Mouse (Mus musculus) hindbrain, embryonic 10.5 days (tissue): ENCODE results near the gene Cnbp. TPM values are rescaled to one million over a fixed set of nuclear protein-coding genes. Genes with fewer than 3 reads are reported as not detected.

ENCODE experiments used
- DNase-seq: peaks from one replicate; pipeline ENCODE4 v3.0.0-alpha.2; 2017; ENCODE audit warnings: low spot score
- H3K27ac ChIP-seq: fragments of 300-500 bp; sonication (generic); 2 replicates; pipeline ENCODE4 v1.5.1; 2016; ENCODE audit warnings: mild to moderate bottlenecking, moderate library complexity
- H3K27me3 ChIP-seq: fragments of 300-500 bp; sonication (generic); 2 replicates; pipeline ENCODE4 v1.6.1; 2016; ENCODE audit warnings: mild to moderate bottlenecking; ENCODE audit not compliant: poor library complexity, insufficient read depth, severe bottlenecking
- H3K36me3 ChIP-seq: fragments of 300-500 bp; sonication (generic); 2 replicates; pipeline ENCODE4 v1.6.1; 2016; ENCODE audit warnings: mild to moderate bottlenecking, moderate library complexity
- H3K4me1 ChIP-seq: fragments of 300-500 bp; sonication (generic); replicated peaks from 2 replicates; pipeline ENCODE4 v1.6.1; 2016; ENCODE audit warnings: mild to moderate bottlenecking
- H3K4me3 ChIP-seq: fragments of 300-500 bp; sonication (generic); 2 replicates; pipeline ENCODE4 v1.5.1; 2016; ENCODE audit warnings: mild to moderate bottlenecking, moderate library complexity
- H3K9me3 ChIP-seq: fragments of 300-500 bp; sonication (generic); 2 replicates; pipeline ENCODE4 v1.6.1; 2016; ENCODE audit warnings: mild to moderate bottlenecking, moderate library complexity
- WGBS: fragments of 180-500 bp; shearing (Covaris S2); methylation state at CpG from one replicate; pipeline ENCODE4 v1.1.7; 2016; 5-methylcytosine and 5-hydroxymethylcytosine counted together
- polyA plus RNA-seq: library from polyadenylated mRNA; unstranded; fragments of >200 nt; fragmentation: Nextera tagmentation; extraction: Ambion mirVana; gene quantifications from 2 replicates; pipeline ENCODE4 v1.2.1, GENCODE M21; 2016

Gene Cnbp
- polyA plus RNA-seq, 1 experiment from 2014 or later = 1,080 TPM

GRCm38 (mm10) chr6:87795385-87796150, 55.3 kb downstream of the Cnbp start:
- Histone ChIP-seq H3K27ac (peak overlapping the region; percentile 42; the same call in 1 of the 2 replicates), H3K36me3 (peaks cover 13% of the 10 kb centered on the region), H3K4me1 (peaks cover 13% of the 10 kb centered on the region), H3K9me3 (no peaks in the 10 kb centered on the region), H3K27me3 (no peaks in the 10 kb centered on the region), H3K4me3 (no peak overlapping the region)
- WGBS = 49% methylated on average over 6 of the region's 6 CpGs
- no peak for DNase-seq

- peaks cover 19% of the 10 kb centered on the region for H3K4me1 ChIP-seq
- 94% methylated on average over 10 of the region's 10 CpGs for WGBS
- no peaks in the 10 kb centered on the region for H3K27me3 ChIP-seq
- H3K27ac ChIP-seq = no peak overlapping the region
- DNase-seq = no peak
- no peak overlapping the region for H3K4me3 ChIP-seq
- peaks cover 13% of the 10 kb centered on the region for H3K36me3 ChIP-seq
- H3K9me3 ChIP-seq = no peaks in the 10 kb centered on the region
Measured at GRCm38 (mm10) chr6:87793821-87794510, 56.9 kb downstream of the Cnbp start.

Other genes with a start within 250 kb of the Cnbp start
- gene Aplf, start 178.9 kb downstream of the Cnbp start, polyA plus RNA-seq = 13.4 and 14.8 TPM in 2 replicates
- gene Efcc1, start 120.2 kb downstream of the Cnbp start, polyA plus RNA-seq = 4.2 and 5.8 TPM in 2 replicates
- 3.0 and 3.1 TPM in 2 replicates for gene Gp9, start 73.0 kb downstream of the Cnbp start, polyA plus RNA-seq
- gene Rab43, start 38.9 kb downstream of the Cnbp start, polyA plus RNA-seq = 7.9 and 8.1 TPM in 2 replicates
- 0.77 and 1.7 TPM in 2 replicates for gene Gm45140, start 15.3 kb downstream of the Cnbp start, polyA plus RNA-seq
- gene Isy1, start 12.3 kb downstream of the Cnbp start, polyA plus RNA-seq = 50.7 and 68.0 TPM in 2 replicates
- 155 and 159 TPM in 2 replicates for gene Copg1, start 36.7 kb upstream of the Cnbp start, polyA plus RNA-seq
- gene Hmces, start 62.8 kb upstream of the Cnbp start, polyA plus RNA-seq = 49.7 and 57.0 TPM in 2 replicates
- 26.5 and 33.1 TPM in 2 replicates for gene H1fx, start 130.5 kb upstream of the Cnbp start, polyA plus RNA-seq
- gene Rab7, start 194.2 kb upstream of the Cnbp start, polyA plus RNA-seq = 208 and 238 TPM in 2 replicates
- 277 and 300 TPM in 2 replicates for gene Rpn1, start 233.4 kb upstream of the Cnbp start, polyA plus RNA-seq